Mouse (Mus musculus) MEL (cell line): ENCODE results near the gene Tdrd7.

Experiments used
- E2F4 ChIP-seq: IDR thresholded peaks from 2 replicates; pipeline ENCODE4 v1.6.1; 2011; ENCODE audit warnings: low read depth, low read length, improper control_type of control experiment, borderline replicate concordance
- POLR2A ChIP-seq, 2 experiments: IDR thresholded peaks; 2 replicates each; pipeline ENCODE4 v1.6.1; 2011 to 2012; ENCODE audit warnings: low read length in 2 of 2, mild to moderate bottlenecking in 2 of 2, control low read depth in 1 of 2, improper control_type of control experiment in 1 of 2, low read depth in 1 of 2, moderate library complexity in 1 of 2; ENCODE audit not compliant: control insufficient read depth in 1 of 2, insufficient read depth in 1 of 2, poor library complexity in 1 of 2
- RAD21 ChIP-seq: IDR thresholded peaks from 2 replicates; pipeline ENCODE4 v1.6.1; 2011; ENCODE audit warnings: mild to moderate bottlenecking, low read depth, low read length, improper control_type of control experiment
- USF2 ChIP-seq, 2 experiments: IDR thresholded peaks; 2 replicates each; pipeline ENCODE4 v1.6.1; 2011 to 2012; ENCODE audit warnings: improper control_type of control experiment in 2 of 2, low read length in 2 of 2, borderline replicate concordance in 1 of 2, inconsistent platforms in 1 of 2, low read depth in 1 of 2, mild to moderate bottlenecking in 1 of 2; ENCODE audit not compliant: insufficient read depth in 1 of 2

DNA sequence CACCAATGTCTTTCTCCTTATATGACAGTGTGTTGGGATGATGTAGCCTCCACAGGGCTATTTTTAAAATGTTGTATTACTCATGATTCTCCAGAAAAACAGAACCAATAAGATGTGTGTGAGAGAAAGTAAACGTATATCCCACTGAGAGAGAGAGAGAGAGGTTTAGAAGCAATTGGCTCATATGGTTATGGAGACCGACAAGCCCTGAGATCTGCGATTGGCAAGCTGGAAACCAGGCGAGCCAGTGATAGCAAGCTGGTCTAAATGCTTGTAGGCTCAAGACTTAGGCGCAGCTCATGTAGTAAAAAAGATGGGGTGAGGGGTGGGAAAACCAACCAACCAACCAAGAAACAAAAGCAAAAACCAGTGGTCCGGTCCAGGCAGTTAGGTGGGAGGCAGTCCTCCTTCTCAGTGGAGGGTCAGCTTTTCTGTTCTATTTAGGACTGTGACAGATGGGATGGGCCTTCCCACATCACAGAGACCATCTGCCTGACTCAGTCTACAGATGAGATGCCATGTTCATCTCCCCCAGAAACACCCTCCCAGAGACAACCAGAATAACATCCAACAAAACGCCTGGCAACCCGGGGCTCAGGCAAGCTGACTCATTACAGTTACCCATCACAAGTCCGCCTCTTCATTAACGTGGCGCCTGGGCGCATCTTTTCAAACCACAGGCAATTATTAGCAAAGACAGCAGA, 96.3 kb downstream of the Tdrd7 start:
- TF ChIP-seq E2F4 = no peak
- no peak for TF ChIP-seq RAD21
- no peak for TF ChIP-seq USF2 (IDR thresholded peaks at IDR 0.05; ENCODE audit: borderline replicate concordance in 1 of 2, insufficient read depth in 1 of 2, low read depth in 1 of 2, low read length in 2 of 2)
- no peak for TF ChIP-seq POLR2A (IDR thresholded peaks at IDR 0.05; ENCODE audit: control insufficient read depth in 1 of 2, insufficient read depth in 1 of 2, low read depth in 1 of 2, low read length in 2 of 2, poor library complexity in 1 of 2)
